Mouse (Mus musculus): Measurements from ENCODE around the gene Olfr18.

GRCm38 (mm10) chr9:20335994-20336393 lies at the start of gene Olfr18:
- TF ChIP-seq CTCF (IDR thresholded peaks at IDR 0.05; ENCODE audit: control insufficient read depth, insufficient read depth, insufficient replicate concordance, low read depth, low read length) (no peak), POLR2A (IDR thresholded peaks at IDR 0.05; ENCODE audit: control insufficient read depth, low read depth, low read length) (no peak)

All from testis, adult 2 months (tissue).